Mouse (Mus musculus) intestine, embryonic 15.5 days (tissue): ENCODE measurements around the gene Gm3336. TPM values are rescaled to one million over a fixed set of nuclear protein-coding genes. Genes with fewer than 3 reads are reported as not detected.
A peak's percentile ranks its signal among the peaks of the same experiment; 100 is the strongest.

Source experiments
- ATAC-seq: fragments of 200-750 bp; cut with Nextera tagmentation; 2 replicates; pipeline ENCODE4 v1.8.0; 2017; ENCODE audit warnings: moderate TSS enrichment, moderate library complexity
- H3K27ac ChIP-seq: fragments of 300-500 bp; sonication (generic); 2 replicates; pipeline ENCODE4 v1.5.1; 2015; ENCODE audit warnings: mild to moderate bottlenecking, inconsistent platforms
- H3K27me3 ChIP-seq: fragments of 300-500 bp; sonication (generic); replicated peaks from 2 replicates; pipeline ENCODE4 v1.6.1; 2015; ENCODE audit warnings: inconsistent platforms
- H3K36me3 ChIP-seq: fragments of 300-500 bp; sonication (generic); 2 replicates; pipeline ENCODE4 v1.6.1; 2015; ENCODE audit warnings: inconsistent platforms
- H3K4me1 ChIP-seq: fragments of 300-500 bp; sonication (generic); replicated peaks from 2 replicates; pipeline ENCODE4 v1.6.1; 2015; ENCODE audit warnings: inconsistent platforms
- H3K4me2 ChIP-seq: fragments of 300-500 bp; sonication (generic); replicated peaks from 2 replicates; pipeline ENCODE4 v1.6.1; 2015; ENCODE audit warnings: mild to moderate bottlenecking, inconsistent platforms
- H3K4me3 ChIP-seq: fragments of 300-500 bp; sonication (generic); replicated peaks from 2 replicates; pipeline ENCODE4 v1.5.1; 2015; ENCODE audit warnings: inconsistent platforms
- H3K9ac ChIP-seq: fragments of 300-500 bp; sonication (generic); 2 replicates; pipeline ENCODE4 v1.6.1; 2015; ENCODE audit warnings: inconsistent platforms
- H3K9me3 ChIP-seq: fragments of 300-500 bp; sonication (generic); 2 replicates; pipeline ENCODE4 v1.6.1; 2016; ENCODE audit warnings: inconsistent platforms
- WGBS: fragments of 180-500 bp; shearing (Covaris S2); methylation state at CpG from one replicate; pipeline ENCODE4 v1.1.7; 2015; 5-methylcytosine and 5-hydroxymethylcytosine counted together
- polyA plus RNA-seq: library from polyadenylated mRNA; unstranded; fragments of >200 nt; fragmentation: Nextera tagmentation; extraction: Ambion mirVana; gene quantifications from 2 replicates; pipeline ENCODE4 v1.2.1, GENCODE M21; 2015

Gene Gm3336
- polyA plus RNA-seq, 1 experiment from 2014 or later: 2.1 TPM

DNA sequence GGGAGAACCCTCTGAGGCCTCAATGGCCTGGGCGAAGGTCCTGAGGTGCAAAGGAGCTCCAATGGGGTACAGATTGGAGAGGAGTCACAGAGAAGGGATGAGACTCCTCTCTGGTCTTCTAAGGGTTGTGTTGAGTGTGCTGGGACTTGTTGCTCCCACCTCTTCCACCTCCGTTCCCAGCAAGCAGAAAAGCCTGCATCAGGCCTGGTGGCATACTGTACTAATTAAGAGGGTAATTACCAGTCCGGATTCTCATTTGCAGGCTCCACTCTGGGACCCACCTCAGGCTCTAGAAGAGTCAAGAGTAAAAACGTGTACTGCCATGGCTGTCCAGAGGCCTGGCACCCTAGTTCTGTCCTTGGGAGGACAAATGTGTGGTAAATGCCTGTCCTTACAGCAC lies 21.4 kb upstream of the Gm3336 start:
- Histone ChIP-seq H3K4me1 (peaks cover 46% of the 10 kb centered on the region), H3K9ac (peak overlapping the region; percentile 49)

DNA sequence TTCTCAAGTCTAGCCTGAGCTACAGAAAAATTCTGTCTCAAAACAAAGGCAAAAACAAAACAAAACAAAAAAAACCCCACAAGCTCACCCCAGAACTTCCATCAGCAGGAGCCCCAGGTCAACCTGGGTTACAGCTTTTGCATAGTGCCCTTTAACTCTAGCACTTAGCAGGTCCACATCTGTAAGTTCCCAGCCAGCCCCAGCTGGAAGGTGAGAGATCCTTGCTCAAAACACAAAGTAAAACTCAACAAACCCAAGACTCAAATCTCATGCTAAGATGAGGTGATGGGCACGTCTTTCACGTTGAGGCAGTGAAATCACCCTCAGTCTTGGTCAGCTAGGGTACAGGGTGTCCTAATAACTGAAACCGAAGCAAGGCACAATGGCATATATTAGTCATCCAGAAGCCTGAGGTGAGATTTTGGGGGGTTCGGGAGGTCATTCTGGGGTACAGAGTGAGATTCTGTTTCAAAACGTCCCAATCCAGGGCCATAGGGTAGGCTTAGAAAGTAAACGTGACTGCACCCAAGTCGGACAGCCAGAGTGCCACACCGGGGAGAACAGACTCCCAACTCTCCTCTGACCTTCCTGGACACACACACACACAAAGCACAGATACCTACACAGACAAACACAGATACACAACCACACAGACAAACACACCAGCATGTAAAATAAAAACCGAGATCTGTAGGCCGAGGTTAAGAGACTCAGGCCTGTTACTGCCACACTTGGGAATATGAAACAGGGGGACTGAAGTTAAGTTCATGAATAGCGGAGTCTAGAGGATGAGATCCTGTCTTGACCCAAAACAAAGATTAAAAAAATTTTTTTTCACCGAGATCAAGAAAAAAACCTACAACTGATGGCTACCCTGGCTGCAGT lies 20.7 kb upstream of the Gm3336 start:
- no peak for ATAC-seq
- Histone ChIP-seq H3K27me3 (no peaks in the 10 kb centered on the region), H3K9me3 (no peaks in the 10 kb centered on the region), H3K4me3 (peak overlapping the region; percentile 86), H3K36me3 (0 out of 2 replicates have a peak, but pooled peaks cover 4% of the 10 kb centered on the region), H3K9ac (peak overlapping the region; percentile 44; the same call in 1 of the 2 replicates), H3K27ac (peak overlapping the region; percentile 91), H3K4me1 (peaks cover 45% of the 10 kb centered on the region), H3K4me2 (peak overlapping the region; percentile 61)
- WGBS: 59% methylated on average over 12 of the region's 12 CpGs

More for the DNA sequence above, 21.4 kb upstream of the Gm3336 start:
- WGBS: 46% methylated on average over 4 of the region's 4 CpGs
- no peaks in the 10 kb centered on the region for H3K9me3 ChIP-seq
- H3K36me3 ChIP-seq: 0 out of 2 replicates have a peak, but pooled peaks cover 4% of the 10 kb centered on the region
- H3K27me3 ChIP-seq: no peaks in the 10 kb centered on the region
- H3K27ac ChIP-seq: peak overlapping the region; percentile 91
- peak overlapping the region; percentile 61 for H3K4me2 ChIP-seq
- peak overlapping the region; percentile 20 for H3K4me3 ChIP-seq
- ATAC-seq: no peak

DNA sequence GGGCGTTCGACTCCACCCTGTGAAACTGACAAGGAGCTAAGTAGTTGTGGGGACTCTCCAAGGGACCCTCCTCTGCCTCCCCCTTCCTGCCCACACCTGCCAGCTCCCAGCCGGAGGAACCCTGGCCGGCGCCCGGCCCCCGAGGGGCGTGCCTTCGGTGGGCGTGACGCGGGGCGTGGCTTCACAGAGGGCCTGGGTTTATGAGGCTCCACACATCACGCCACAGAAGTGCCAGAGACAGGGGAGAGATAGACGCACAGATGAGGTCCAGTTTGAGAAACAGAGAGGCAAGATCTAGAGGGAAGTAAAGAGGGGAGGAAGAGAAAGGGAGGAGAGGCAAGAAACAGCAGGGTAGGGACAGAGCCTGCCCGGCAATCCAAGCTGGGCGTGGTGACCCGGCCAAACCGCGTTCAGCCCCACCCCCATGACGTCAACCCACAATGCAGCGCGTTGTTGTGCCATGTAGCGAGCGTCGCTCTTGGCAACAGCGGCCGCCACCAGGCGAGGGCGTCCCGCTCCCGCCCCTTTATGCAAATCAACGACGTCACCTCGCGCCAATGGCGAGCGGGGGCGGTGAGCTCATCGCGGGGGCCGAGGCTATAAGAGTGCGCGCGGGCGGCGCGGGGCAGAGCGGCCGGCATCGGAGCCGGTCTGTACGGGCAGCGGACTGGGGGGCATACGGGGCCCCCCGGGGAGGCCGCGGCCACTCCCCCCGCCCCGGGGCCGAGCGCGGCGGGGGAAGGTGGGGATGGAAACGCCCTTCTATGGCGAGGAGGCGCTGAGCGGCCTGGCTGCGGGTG lies 19.8 kb upstream of the Gm3336 start, which contains the start of gene Jund:
Gene Jund, plus strand, starts transcription at position 640 of the 800 bp plus-strand sequence.
- Histone ChIP-seq H3K4me3 (peak within 1 kb of the TSS; percentile 86), H3K27ac (peak within 1 kb of the TSS; percentile 98), H3K4me2 (peak within 1 kb of the TSS; percentile 70), H3K9ac (peak within 1 kb of the TSS; percentile 97), H3K27me3 (no peaks in the 10 kb centered on the region), H3K4me1 (peaks cover 45% of the 10 kb centered on the region), H3K36me3 (0 out of 2 replicates have a peak, but pooled peaks cover 7% of the 10 kb centered on the region), H3K9me3 (no peaks in the 10 kb centered on the region)
- ATAC-seq: peak; percentile 86
- WGBS: under 1% methylated on average over 68 of the region's 69 CpGs

DNA sequence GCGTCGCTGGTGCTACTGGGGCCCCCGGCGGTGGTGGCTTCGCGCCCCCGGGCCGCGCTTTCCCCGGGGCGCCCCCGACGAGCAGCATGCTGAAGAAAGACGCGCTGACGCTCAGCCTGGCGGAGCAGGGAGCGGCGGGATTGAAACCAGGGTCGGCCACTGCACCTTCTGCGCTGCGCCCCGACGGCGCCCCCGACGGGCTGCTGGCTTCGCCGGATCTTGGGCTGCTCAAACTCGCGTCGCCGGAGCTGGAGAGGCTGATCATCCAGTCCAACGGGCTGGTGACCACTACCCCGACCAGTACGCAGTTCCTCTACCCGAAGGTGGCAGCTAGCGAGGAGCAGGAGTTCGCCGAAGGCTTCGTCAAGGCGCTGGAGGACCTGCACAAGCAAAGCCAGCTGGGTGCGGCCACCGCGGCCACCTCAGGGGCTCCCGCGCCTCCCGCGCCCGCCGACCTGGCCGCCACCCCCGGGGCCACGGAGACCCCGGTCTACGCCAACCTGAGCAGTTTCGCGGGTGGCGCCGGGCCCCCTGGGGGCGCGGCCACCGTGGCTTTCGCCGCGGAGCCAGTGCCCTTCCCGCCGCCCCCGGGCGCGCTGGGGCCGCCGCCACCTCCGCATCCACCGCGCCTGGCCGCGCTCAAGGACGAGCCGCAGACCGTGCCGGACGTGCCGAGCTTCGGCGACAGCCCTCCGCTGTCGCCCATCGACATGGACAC lies 19.1 kb upstream of the Gm3336 start:
- no peaks in the 10 kb centered on the region for H3K9me3 ChIP-seq
- peaks cover 45% of the 10 kb centered on the region for H3K4me1 ChIP-seq
- H3K4me2 ChIP-seq: peak overlapping the region; percentile 70
- H3K9ac ChIP-seq: peak overlapping the region; percentile 97
- H3K36me3 ChIP-seq: 0 out of 2 replicates have a peak, but pooled peaks cover 7% of the 10 kb centered on the region
- no peak for ATAC-seq
- 0% methylated on average over 89 of the region's 89 CpGs for WGBS
- H3K27ac ChIP-seq: peak overlapping the region; percentile 98
- no peaks in the 10 kb centered on the region for H3K27me3 ChIP-seq
- peak overlapping the region; percentile 86 for H3K4me3 ChIP-seq

DNA sequence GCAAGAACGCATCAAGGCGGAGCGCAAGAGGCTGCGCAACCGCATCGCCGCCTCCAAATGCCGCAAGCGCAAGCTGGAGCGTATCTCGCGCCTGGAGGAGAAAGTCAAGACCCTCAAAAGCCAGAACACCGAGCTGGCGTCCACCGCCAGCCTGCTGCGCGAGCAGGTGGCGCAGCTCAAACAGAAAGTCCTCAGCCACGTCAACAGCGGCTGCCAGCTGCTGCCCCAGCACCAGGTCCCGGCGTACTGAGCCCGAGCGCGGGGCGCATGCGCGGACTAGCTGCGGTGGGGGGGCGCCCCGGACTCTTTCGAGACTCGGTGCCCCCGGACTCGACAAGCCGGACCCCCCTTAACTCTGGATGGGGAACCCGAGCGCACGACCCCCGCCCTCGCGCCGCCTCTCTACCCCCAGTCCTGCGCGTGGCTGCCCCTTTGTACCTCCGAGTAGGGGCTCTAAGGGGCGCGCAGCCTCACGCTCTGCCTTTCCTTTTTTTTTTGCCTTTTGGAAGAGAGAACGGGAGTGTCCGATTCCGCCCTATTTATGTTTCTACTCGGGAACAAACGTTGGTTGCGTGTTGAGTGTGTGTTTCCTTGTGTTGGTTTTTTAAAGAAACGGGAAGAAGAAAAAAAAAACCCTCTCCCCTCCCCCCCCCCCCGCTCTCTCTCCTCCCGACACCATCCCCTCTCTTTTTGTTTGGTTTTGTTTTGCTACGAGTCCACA lies 18.3 kb upstream of the Gm3336 start:
- Histone ChIP-seq H3K36me3 (0 out of 2 replicates have a peak, but pooled peaks cover 7% of the 10 kb centered on the region), H3K9ac (peak overlapping the region; percentile 97), H3K4me1 (peaks cover 42% of the 10 kb centered on the region), H3K4me2 (peak overlapping the region; percentile 70), H3K27me3 (no peaks in the 10 kb centered on the region), H3K4me3 (peak overlapping the region; percentile 86), H3K27ac (peak overlapping the region; percentile 98), H3K9me3 (no peaks in the 10 kb centered on the region)
- ATAC-seq: no peak
- under 1% methylated on average over 59 of the region's 59 CpGs for WGBS

DNA sequence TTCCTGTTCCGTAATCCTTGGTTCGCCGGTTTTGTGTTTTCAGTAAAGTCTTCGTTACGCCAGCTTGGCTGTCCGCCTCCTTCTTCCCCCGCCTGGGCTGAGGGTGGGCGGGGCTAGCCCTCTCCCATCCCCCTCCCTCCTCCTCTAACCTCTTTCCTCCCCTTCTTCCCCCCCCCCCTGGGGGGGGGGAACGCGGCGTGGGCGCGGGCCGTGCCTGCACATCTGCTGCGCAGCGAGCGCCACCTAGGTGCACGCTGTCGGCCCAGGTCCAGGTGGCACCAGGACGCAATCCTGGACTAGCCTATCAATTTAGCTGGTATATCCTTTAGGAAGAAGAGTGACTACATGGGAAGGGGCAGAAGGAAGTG lies 17.8 kb upstream of the Gm3336 start:
- ATAC-seq: peak; percentile 11; the same call in 1 of the 2 replicates
- under 1% methylated on average over 19 of the region's 20 CpGs for WGBS
- H3K4me3 ChIP-seq: peak overlapping the region; percentile 86
- no peaks in the 10 kb centered on the region for H3K27me3 ChIP-seq
- peak overlapping the region; percentile 98 for H3K27ac ChIP-seq
- H3K4me2 ChIP-seq: peak overlapping the region; percentile 70
- no peaks in the 10 kb centered on the region for H3K9me3 ChIP-seq
- 0 out of 2 replicates have a peak, but pooled peaks cover 7% of the 10 kb centered on the region for H3K36me3 ChIP-seq
- H3K9ac ChIP-seq: peak overlapping the region; percentile 97
- peaks cover 38% of the 10 kb centered on the region for H3K4me1 ChIP-seq

DNA sequence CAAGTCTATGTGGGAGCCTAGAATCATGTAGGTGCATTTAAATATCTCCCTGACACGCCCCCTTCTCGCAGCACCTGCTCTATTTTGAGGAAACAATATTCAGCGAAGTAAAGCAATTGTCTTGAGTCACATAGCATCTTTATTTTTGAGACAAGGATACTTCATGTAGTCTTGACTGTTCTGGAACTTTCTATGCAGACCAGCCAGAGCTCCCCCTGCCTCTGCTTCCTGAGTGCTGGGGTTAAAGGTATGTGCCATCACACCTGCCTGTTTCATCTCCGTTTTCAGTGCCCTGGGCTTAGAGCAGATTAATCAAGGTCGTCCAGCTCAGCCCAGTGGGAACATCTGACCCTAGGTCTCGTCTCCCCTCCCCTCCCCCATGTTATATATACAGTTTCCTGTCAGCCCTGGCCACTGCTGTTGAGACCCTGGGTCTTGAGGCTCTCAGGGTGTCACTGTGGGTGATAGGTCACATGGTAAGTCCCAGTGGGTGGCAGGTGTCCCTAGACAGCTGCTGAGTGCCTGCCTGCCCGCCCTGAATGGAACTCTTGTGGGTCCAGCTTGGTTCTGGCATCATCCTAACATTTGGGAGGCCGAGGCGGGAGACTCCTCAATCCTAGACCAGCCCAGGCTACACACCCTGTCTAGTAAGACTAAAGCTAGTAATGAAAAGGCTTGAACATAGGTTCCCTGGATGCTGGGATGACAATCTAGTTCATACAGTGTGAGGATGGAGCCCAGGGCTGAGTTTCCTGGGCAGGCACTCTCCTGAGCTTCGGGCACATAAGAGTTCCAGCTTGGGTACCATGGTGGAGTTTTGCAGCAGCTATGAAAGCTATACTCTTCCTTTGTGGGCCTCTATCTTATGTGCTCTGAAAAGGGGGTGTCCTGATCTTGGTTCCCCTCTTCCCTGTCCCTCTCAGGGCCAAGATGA lies 17.0 kb upstream of the Gm3336 start:
- Histone ChIP-seq H3K4me1 (peaks cover 30% of the 10 kb centered on the region), H3K36me3 (0 out of 2 replicates have a peak, but pooled peaks cover 7% of the 10 kb centered on the region), H3K9me3 (no peaks in the 10 kb centered on the region), H3K27me3 (no peaks in the 10 kb centered on the region), H3K4me2 (peak overlapping the region; percentile 70), H3K9ac (peak overlapping the region; percentile 97), H3K4me3 (peak overlapping the region; percentile 86), H3K27ac (peak overlapping the region; percentile 98)
- WGBS: 48% methylated on average over 10 of the region's 10 CpGs
- no peak for ATAC-seq

DNA sequence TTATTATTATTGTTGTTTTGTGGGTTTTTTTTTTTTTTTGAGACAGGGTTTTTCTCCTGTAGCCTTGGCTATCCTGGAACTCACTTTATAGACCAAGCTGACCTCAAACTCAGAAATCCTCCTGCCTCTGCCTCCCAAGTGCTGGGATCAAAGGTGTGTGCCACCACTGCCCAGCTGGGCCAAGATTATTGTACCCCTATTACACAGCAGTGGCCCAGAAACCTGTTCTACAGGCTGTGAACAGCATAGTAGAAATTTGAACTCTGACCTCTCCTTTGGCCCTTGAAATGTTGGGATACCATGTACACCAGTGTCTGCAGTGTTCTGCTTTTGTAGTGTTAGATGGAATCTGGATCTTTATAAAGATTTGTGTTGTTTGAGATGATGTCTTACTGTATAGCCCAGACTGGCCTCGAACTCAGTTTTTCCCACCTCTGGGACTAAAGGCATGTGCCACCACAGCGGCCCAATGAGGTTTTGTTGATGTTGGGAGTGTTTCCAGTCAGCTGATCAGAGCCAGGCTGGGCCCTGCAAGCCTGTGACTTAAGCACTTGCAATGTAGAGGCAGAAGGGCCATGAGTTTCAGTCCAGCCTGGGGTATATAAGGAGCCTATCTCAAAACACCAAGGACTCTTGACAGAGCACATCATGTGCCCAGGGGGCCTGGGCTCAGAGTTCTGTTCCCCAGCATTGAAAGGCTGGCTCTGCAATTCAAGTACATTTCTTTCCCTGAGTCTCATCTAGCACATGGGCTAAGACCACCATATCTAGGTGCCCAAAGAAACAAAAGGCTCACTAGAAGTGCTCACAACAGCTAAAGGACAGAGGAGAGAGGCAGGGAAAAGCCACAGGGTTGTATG lies 16.1 kb upstream of the Gm3336 start:
- ATAC-seq: no peak
- WGBS: 68% methylated on average over 2 of the region's 2 CpGs
- no peak overlapping the region for H3K9ac ChIP-seq
- H3K4me1 ChIP-seq: peaks cover 21% of the 10 kb centered on the region
- H3K27me3 ChIP-seq: no peaks in the 10 kb centered on the region
- H3K9me3 ChIP-seq: no peaks in the 10 kb centered on the region
- peak overlapping the region; percentile 70 for H3K4me2 ChIP-seq
- H3K27ac ChIP-seq: 0 out of 2 replicates have a peak overlapping the region, but pooled peaks have one; percentile 3
- 0 out of 2 replicates have a peak, but pooled peaks cover 7% of the 10 kb centered on the region for H3K36me3 ChIP-seq
- H3K4me3 ChIP-seq: no peak overlapping the region

DNA sequence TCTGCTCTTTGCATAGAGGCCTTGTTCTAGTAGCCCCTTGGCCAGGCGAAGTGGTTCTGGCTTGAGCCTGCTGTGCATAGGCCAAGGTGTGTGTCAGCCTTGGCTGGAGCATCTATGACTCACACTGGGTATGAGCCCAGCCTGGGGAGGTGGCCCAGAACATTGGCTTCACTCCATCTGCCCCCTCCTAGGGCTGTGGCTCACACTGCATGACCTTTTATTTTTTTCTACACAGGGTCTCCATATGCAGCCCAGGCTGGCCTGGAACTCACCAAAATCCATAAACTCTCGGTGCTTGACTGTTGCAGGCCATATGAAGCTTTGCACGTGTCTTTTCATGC lies 15.5 kb upstream of the Gm3336 start:
- Histone ChIP-seq H3K27me3 (no peaks in the 10 kb centered on the region), H3K4me3 (no peak overlapping the region), H3K9me3 (no peaks in the 10 kb centered on the region), H3K4me1 (peaks cover 15% of the 10 kb centered on the region), H3K4me2 (no peak overlapping the region), H3K9ac (no peak overlapping the region), H3K27ac (no peak overlapping the region), H3K36me3 (0 out of 2 replicates have a peak, but pooled peaks cover 7% of the 10 kb centered on the region)
- no peak for ATAC-seq
- WGBS: 71% methylated on average over 3 of the region's 3 CpGs

DNA sequence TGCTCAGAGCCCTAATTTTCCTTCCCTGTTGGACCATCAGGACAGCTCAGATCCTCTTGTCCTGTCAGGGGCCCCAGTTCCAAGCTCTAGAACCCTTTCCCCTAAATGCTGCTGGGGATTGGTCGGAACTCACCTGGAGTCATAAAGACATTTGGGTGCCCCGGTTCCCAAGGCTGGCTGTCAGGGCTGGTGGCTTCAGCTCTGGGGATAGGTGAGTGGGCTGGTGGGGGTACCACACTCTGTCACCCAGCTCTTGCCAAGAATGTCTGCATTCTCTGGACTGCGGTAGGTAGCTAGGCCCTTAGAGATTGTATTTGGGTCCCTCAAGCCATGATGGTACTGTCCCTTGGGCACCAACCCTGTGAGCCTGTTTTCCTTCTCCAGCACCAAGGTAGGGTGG lies 15.1 kb upstream of the Gm3336 start, which contains the start of gene Iqcn:
Gene Iqcn, plus strand, starts transcription at position 171 of the 400 bp plus-strand sequence.
- peak within 1 kb of the TSS; percentile 2 for H3K4me2 ChIP-seq
- H3K9me3 ChIP-seq: no peaks in the 10 kb centered on the region
- 91% methylated on average over 3 of the region's 3 CpGs for WGBS
- H3K4me3 ChIP-seq: no peak within 1 kb of the TSS
- 0 out of 2 replicates have a peak within 1 kb of the TSS, but pooled peaks have one; percentile 3 for H3K27ac ChIP-seq
- no peak within 1 kb of the TSS for H3K9ac ChIP-seq
- H3K27me3 ChIP-seq: no peaks in the 10 kb centered on the region
- ATAC-seq: no peak
- H3K4me1 ChIP-seq: peaks cover 15% of the 10 kb centered on the region
- H3K36me3 ChIP-seq: 0 out of 2 replicates have a peak, but pooled peaks cover 7% of the 10 kb centered on the region
